Mouse (Mus musculus) monocyte, adult 5-6 weeks (primary cell): Measurements from ENCODE around the gene Grk1. TPM values are rescaled to one million over a fixed set of nuclear protein-coding genes. Genes with fewer than 3 reads are reported as not detected.

Experiments used
- ATAC-seq: fragments of 153-309, 156-312 bp; replicated peaks from 2 replicates; pipeline ENCODE4 v1.8.0; 2017; ENCODE audit warnings: mild to moderate bottlenecking; ENCODE audit not compliant: low TSS enrichment, insufficient number of reproducible peaks, severe bottlenecking, poor library complexity, low FRiP score
- total RNA-seq: library from RNA; stranded (forward); fragments of 200-1000, 200-491, 200-594 nt; gene quantifications from 3 replicates; pipeline ENCODE4 v1.2.3, GENCODE M21; 2017

Grk1 gene
- total RNA-seq, 1 experiment from 2014 or later, result not detected

GRCm38 (mm10) chr8:13465324-13465723, 60.4 kb downstream of the Grk1 start:
- no peak for ATAC-seq

- ATAC-seq, result no peak
Observed at GRCm38 (mm10) chr8:13466989-13467388, 62.1 kb downstream of the Grk1 start.

GRCm38 (mm10) chr8:13468737-13469136, 63.9 kb downstream of the Grk1 start:
- no peak for ATAC-seq

GRCm38 (mm10) chr8:13471484-13471883, 66.6 kb downstream of the Grk1 start:
- no peak for ATAC-seq

Other genes starting within 250 kb of the Grk1 start
- gene Lamp1, start 245.9 kb upstream of the Grk1 start, total RNA-seq, result 344 to 634 TPM (median 510 TPM) in 3 replicates
- 0.57 to 0.85 TPM in 2 of 3 replicates, not detected in the other for gene Grtp1, start 204.5 kb upstream of the Grk1 start, total RNA-seq
- gene Adprhl1, start 150.9 kb upstream of the Grk1 start, total RNA-seq, result not detected in 3 replicates
- gene Dcun1d2, start 117.0 kb upstream of the Grk1 start, total RNA-seq, result 13.0 to 26.2 TPM (median 21.2 TPM) in 3 replicates
- 9.7 to 19.3 TPM (median 12.1 TPM) in 3 replicates for gene Tmco3, start 116.9 kb upstream of the Grk1 start, total RNA-seq
- 14.2 to 20.1 TPM (median 16.1 TPM) in 3 replicates for gene Tfdp1, start 66.3 kb upstream of the Grk1 start, total RNA-seq
- not detected in 3 replicates for gene Atp4b, start 8.3 kb upstream of the Grk1 start, total RNA-seq
- gene Tmem255b, start 30.1 kb downstream of the Grk1 start, total RNA-seq, result not detected in 3 replicates
- gene Gas6, start 89.4 kb downstream of the Grk1 start, total RNA-seq, result 0.29 TPM in 1 of 3 replicates, not detected in the others
- gene 1700029H14Rik, start 157.4 kb downstream of the Grk1 start, total RNA-seq, result 1.9 to 6.2 TPM (median 3.1 TPM) in 3 replicates